15 mouse cellular contexts compared by ENCODE assay signal in the genomic region with DNA sequence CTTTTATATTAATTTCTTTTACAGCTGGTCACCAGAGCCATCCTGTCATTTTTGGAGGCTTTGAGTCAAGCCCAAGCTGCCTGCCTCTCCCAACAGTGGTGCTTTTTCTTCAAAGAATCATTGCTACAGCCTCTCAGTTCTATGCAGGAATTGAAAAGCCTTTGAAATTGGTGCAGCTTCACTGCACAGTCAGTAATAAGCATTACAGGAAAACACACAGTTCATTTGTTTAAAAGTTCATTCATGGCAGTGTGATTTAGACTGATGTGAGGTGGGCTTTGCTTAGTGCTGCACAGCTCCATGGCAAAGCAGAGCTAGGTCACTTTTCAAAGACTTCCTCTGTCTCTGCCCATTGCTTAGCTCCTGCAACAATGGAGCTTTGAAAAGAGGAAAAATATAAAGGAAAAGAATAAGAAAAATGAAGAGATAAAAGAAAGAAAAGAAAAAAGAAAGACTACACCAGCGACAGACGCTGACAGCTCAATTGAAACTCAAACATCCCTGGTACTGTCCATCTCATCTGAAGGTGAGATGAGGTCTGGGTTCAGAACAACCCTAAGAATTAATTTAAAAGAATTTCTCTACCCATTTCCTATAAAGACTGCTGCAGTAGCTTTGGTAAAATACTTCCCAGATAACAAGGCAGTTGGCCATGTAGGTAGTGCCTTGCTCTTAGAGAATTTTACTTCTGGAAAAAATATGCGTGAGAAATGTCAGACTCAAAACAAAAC.
DNase-seq lines count a peak whose midpoint lies in the region; ATAC-seq lines count a peak whose summit lies in the region.
"Had no signal": no experiment of that assay in that cellular context is flagged by ENCODE, and none has a peak within 500 bp of the region (broad histone marks: within the 10 kb centered on the region; RNA-seq: fewer than 3 reads in every experiment).

No protein-coding gene starts in this region.

- peak; percentile 95 for ATAC-seq in forebrain, embryonic 12.5 days (ENCODE audit: low FRiP score)
- ATAC-seq in hindbrain, embryonic 16.5 days = peak; percentile 85
- peak; percentile 88 for ATAC-seq in neural tube, embryonic 13.5 days (ENCODE audit: low read depth)

- no peak overlapping the region for H3K4me3 ChIP-seq in forebrain, embryonic 12.5 days (replicated peaks)
- H3K4me3 ChIP-seq in hindbrain, embryonic 16.5 days (ENCODE audit: low read length) = no peak overlapping the region
- no peak overlapping the region for H3K4me3 ChIP-seq in neural tube, embryonic 13.5 days
- H3K4me3 ChIP-seq: embryonic facial prominence, embryonic 12.5 days; limb, embryonic 10.5 days; liver, embryonic 13.5 days had no signal

- H3K27me3 ChIP-seq in forebrain, embryonic 12.5 days = no peaks in the 10 kb centered on the region
- H3K27me3 ChIP-seq in hindbrain, embryonic 16.5 days (replicated peaks; ENCODE audit: control insufficient read depth, insufficient read depth, low read length) = no peaks in the 10 kb centered on the region
- H3K27me3 ChIP-seq in neural tube, embryonic 13.5 days = no peaks in the 10 kb centered on the region
- H3K27me3 ChIP-seq: CH12.LX; embryonic facial prominence, embryonic 12.5 days; liver, embryonic 13.5 days had no signal

- no peak overlapping the region for H3K4me2 ChIP-seq in forebrain, embryonic 12.5 days
- no peak overlapping the region for H3K4me2 ChIP-seq in hindbrain, embryonic 16.5 days (ENCODE audit: low read length)
- no peak overlapping the region for H3K4me2 ChIP-seq in neural tube, embryonic 13.5 days
- H3K4me2 ChIP-seq: embryonic facial prominence, embryonic 12.5 days; liver, embryonic 13.5 days had no signal

- H3K4me1 ChIP-seq in forebrain, embryonic 12.5 days = peaks cover 5% of the 10 kb centered on the region
- H3K4me1 ChIP-seq in hindbrain, embryonic 16.5 days (ENCODE audit: control insufficient read depth, insufficient read depth, low read depth, low read length) = no peaks in the 10 kb centered on the region
- peaks cover 6% of the 10 kb centered on the region for H3K4me1 ChIP-seq in neural tube, embryonic 13.5 days (replicated peaks)
- H3K4me1 ChIP-seq: embryonic facial prominence, embryonic 12.5 days; limb, embryonic 10.5 days; liver, embryonic 13.5 days had no signal

- no peaks in the 10 kb centered on the region for H3K36me3 ChIP-seq in forebrain, embryonic 12.5 days (replicated peaks)
- H3K36me3 ChIP-seq in hindbrain, embryonic 16.5 days (ENCODE audit: control insufficient read depth, insufficient read depth, low read length) = no peaks in the 10 kb centered on the region
- H3K36me3 ChIP-seq in neural tube, embryonic 13.5 days = no peaks in the 10 kb centered on the region
- H3K36me3 ChIP-seq: embryonic facial prominence, embryonic 12.5 days; limb, embryonic 10.5 days; liver, embryonic 13.5 days had no signal

- WGBS in forebrain, embryonic 12.5 days = 24% methylated on average over 3 of the region's 3 CpGs
- WGBS in hindbrain, embryonic 16.5 days = 39% methylated on average over 3 of the region's 3 CpGs
- WGBS in neural tube, embryonic 13.5 days = 22% methylated on average over 3 of the region's 3 CpGs

- H3K27ac ChIP-seq in forebrain, embryonic 12.5 days = no peak overlapping the region; the same call in 1 of the 2 replicates
- no peak overlapping the region for H3K27ac ChIP-seq in hindbrain, embryonic 16.5 days (ENCODE audit: low read depth, low read length)
- H3K27ac ChIP-seq in neural tube, embryonic 13.5 days (replicated peaks) = no peak overlapping the region
- H3K27ac ChIP-seq: embryonic facial prominence, embryonic 12.5 days; kidney, postnatal 0 days; limb, embryonic 10.5 days; liver, embryonic 13.5 days had no signal

- DNase-seq in embryo, embryonic 10.5 days (ENCODE audit: low spot score) = peak; percentile 54
- DNase-seq in testis, postnatal 14 days (ENCODE audit: low spot score) = no peak
- no peak for DNase-seq in spleen, postnatal 10 days (ENCODE audit: low spot score in 2 of 2)
- DNase-seq in cerebellum, adult 18-20 months = no peak
- DNase-seq: cerebellum, adult 11-12 months; liver, embryonic 13.5 days; lung, postnatal 10 days; thymus, postnatal 25 days had no signal

- no peak overlapping the region for H3K9ac ChIP-seq in forebrain, embryonic 12.5 days
- no peak overlapping the region for H3K9ac ChIP-seq in hindbrain, embryonic 16.5 days (ENCODE audit: low read depth, low read length)
- H3K9ac ChIP-seq in neural tube, embryonic 13.5 days = no peak overlapping the region
- H3K9ac ChIP-seq: embryonic facial prominence, embryonic 12.5 days; liver, embryonic 13.5 days had no signal

- no peaks in the 10 kb centered on the region for H3K9me3 ChIP-seq in forebrain, embryonic 12.5 days
- no peaks in the 10 kb centered on the region for H3K9me3 ChIP-seq in hindbrain, embryonic 16.5 days (ENCODE audit: control insufficient read depth, low read length)
- H3K9me3 ChIP-seq in neural tube, embryonic 13.5 days = no peaks in the 10 kb centered on the region
- H3K9me3 ChIP-seq: embryonic facial prominence, embryonic 12.5 days; limb, embryonic 10.5 days; liver, embryonic 13.5 days had no signal
